Mouse (Mus musculus) myocyte (in vitro differentiated cells): ENCODE measurements at regions not wholly inside any gene's neighbourhood (a gene's known extent, or its start where the extent isn't known, plus 50 kb on each side); places are given as distances from the start of the nearest gene placed in this dataset.

Experiments used
- E2F4 ChIP-seq: IDR thresholded peaks from one replicate; pipeline ENCODE4 v1.6.1; 2011; ENCODE audit warnings: mild to moderate bottlenecking, control low read depth, moderate library complexity; ENCODE audit not compliant: insufficient read depth
- MAX ChIP-seq: IDR thresholded peaks from one replicate; pipeline ENCODE4 v1.6.1; 2011; ENCODE audit warnings: low read depth, mild to moderate bottlenecking, control low read depth
- MYOD1 ChIP-seq, 3 experiments: IDR thresholded peaks; one replicate each; pipeline ENCODE4 v1.6.1; 2011; ENCODE audit warnings: control low read depth in 2 of 3, low read depth in 2 of 3, mild to moderate bottlenecking in 2 of 3, moderate library complexity in 1 of 3; ENCODE audit not compliant: insufficient read length in 2 of 3, control insufficient read depth in 1 of 3
- POLR2A ChIP-seq: IDR thresholded peaks from one replicate; pipeline ENCODE4 v1.6.1; 2011; ENCODE audit warnings: low read depth, mild to moderate bottlenecking, control low read depth, moderate library complexity; ENCODE audit not compliant: insufficient read length
- POLR2AphosphoS2 ChIP-seq: IDR thresholded peaks from one replicate; pipeline ENCODE4 v1.6.1; 2011; ENCODE audit warnings: low read depth, control low read depth; ENCODE audit not compliant: insufficient read length
- REST ChIP-seq: IDR thresholded peaks from one replicate; pipeline ENCODE4 v1.6.1; 2011; ENCODE audit warnings: mild to moderate bottlenecking, control low read depth, moderate library complexity; ENCODE audit not compliant: insufficient read depth, insufficient read length
- SRF ChIP-seq: IDR thresholded peaks from one replicate; pipeline ENCODE4 v1.6.1; 2011; ENCODE audit warnings: low read depth; ENCODE audit not compliant: control insufficient read depth, insufficient read length
- TCF12 ChIP-seq: IDR thresholded peaks from one replicate; pipeline ENCODE4 v1.6.1; 2011; ENCODE audit warnings: mild to moderate bottlenecking, control low read depth; ENCODE audit not compliant: poor library complexity, insufficient read depth, severe bottlenecking
- USF1 ChIP-seq: IDR thresholded peaks from one replicate; pipeline ENCODE4 v1.6.1; 2011; ENCODE audit warnings: low read depth, mild to moderate bottlenecking, control low read depth, moderate library complexity

- TF ChIP-seq POLR2A (no peak), REST (no peak), MAX (no peak), SRF (no peak), POLR2AphosphoS2 (no peak), TCF12 (no peak), E2F4 (no peak), USF1 (no peak), MYOD1 (IDR thresholded peaks at IDR 0.05; ENCODE audit: control insufficient read depth in 1 of 3, insufficient read length in 2 of 3, low read depth in 2 of 3) (no peak)
Measured at GRCm38 (mm10) chr2:30532948-30533347, 58.9 kb upstream of the Ier5l start.
